Mouse (Mus musculus) E14TG2a.4 (cell line): ENCODE data around the gene Nmu.

Experiments used
- CTCF ChIP-seq: conservative IDR thresholded peaks from 2 replicates; pipeline ENCODE4 v1.5.1; 2014; ENCODE audit warnings: low read length
- NANOG ChIP-seq: IDR thresholded peaks from 2 replicates; pipeline ENCODE4 v1.6.1; 2014; ENCODE audit warnings: borderline replicate concordance, low read length, mixed read lengths

DNA sequence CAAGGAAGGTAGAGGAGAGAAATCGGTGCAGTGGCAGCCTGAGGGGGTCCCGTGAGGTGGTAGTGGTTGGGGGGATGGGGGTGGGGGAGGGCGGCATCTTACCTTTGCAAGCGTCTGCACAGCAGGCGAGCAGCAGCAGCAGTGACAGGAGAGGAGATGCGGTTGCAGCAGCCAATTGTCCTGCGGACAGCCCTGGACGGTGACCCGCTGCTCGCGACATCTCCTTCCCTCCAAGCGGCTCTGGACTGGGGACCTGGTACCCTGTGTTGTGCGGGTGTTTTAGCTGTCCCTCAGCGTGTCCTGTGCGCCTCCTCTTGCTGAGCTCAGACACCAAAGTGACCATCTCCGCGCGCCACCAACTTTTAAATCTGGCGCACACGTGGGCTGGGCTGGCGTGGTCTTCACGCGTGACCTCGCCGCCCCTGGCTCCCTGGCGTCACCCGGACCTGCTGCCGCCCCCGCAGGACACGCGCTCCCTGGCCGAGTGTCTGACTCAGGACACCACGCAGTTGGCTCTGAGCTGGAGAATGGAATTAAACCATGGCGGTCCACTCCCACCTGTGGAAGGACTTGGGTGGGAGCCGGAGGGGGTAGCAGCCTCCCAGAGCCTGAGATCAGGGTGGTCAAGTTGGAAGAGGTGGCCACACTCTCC is at the start of gene Nmu:
- TF ChIP-seq CTCF (no peak), NANOG (no peak)
